Mouse (Mus musculus) left cerebral cortex, postnatal 10 days (tissue): ENCODE measurements around the gene Arl15. TPM values are rescaled to one million over a fixed set of nuclear protein-coding genes. Genes with fewer than 3 reads are reported as not detected.

Experiments used
- DNase-seq, 2 experiments: peaks; one replicate each; pipeline ENCODE4 v3.0.0; 2021 to 2022; ENCODE audit warnings: low spot score in 2 of 2, mixed read lengths in 1 of 2; ENCODE audit errors: extremely low spot score in 1 of 2
- intact Hi-C: fragments of 180-260 bp; cut with DNase I; formaldehyde crosslinking; loops from one replicate; pipeline ENCODE4 v1.15.1; 2025
- total RNA-seq, 2 experiments: library from RNA; stranded (reverse); gene quantifications; 2 replicates each; pipeline ENCODE4 v1.2.3; 2021

The Arl15 gene
- total RNA-seq, 2 experiments from 2014 or later: 53.8 to 59.3 TPM

DNA sequence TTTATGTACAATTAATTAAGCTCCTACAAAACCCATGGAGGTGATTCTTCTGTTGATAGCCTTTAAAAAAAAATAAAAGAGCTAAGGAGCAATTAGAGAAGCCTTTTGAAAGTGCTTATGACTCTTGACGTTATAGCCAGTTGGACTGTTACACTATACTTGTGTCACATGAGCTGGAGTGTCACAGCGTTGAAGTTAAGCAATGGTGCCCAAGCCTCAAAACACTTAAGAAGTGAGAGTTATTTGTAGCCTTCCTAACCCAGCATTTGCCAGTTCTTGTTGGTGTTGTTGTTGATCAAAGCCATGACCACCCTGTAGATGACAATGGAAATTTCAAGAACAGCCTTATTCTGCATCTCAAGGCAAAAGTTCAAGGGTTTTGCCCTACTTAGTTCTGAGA, 198.8 kb downstream of the Arl15 start:
- no peak for DNase-seq
- intact Hi-C loops: no loop called here

DNA sequence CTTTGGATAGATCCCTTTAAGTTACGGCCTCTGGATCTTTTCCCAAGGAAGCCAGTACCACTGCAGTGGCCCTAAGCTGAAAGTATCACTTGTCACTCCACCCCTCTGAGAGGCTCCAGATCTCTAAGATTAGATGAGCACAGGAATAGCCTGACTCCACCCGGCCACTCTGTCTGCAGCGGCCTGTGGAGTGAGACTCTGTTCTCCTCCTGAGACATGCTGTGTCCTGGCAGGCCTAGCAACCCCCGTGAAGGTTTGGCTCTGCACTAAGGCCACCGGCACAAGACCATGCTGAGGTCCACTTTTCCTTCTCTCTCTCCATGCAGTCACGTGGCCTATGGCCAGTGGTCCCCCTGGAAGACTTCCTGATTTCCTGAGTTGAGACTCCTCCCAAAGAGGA, 200.3 kb downstream of the Arl15 start:
- DNase-seq: no peak
- intact Hi-C loops: no loop called here

DNA sequence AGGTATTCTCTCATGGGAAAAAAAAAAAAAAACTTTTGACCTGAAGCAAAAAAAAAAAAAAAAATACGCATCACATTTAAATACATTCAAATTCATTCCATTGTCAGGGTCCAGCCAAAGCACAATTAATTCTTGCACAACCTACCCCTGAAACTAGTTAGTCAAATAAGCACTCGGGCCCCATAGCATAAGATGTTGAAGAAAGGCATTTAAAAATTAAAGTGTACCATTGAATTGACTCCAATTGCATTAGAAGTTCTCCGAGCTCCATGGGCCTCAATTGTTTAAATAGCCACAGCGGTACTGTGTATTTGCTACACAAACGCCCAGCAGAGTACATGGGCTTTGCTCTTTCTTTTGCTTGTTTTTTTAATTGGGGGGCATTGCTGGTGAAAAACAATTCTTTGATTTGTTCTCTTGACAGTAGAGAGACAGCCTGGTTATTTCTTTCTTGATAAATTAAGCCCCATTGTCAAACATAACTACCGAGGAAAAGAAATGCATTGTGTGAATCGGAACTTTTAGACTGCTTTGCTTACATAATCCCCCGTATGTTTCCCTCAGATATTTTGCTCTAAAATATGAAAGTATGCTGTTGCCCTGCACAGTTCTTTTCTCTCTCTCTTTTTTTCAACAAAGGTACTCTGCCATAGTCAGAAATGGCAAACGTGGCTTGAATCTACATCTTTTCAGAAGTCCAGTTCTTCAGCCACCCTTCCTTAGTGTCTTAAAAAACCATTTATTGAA, 201.4 kb downstream of the Arl15 start:
- DNase-seq: no peak
- intact Hi-C loops: no loop called here

- intact Hi-C loops: no loop called here
These were observed 204.5 kb downstream of the Arl15 start for GRCm38 (mm10) chr13:113998811-113999210.

DNA sequence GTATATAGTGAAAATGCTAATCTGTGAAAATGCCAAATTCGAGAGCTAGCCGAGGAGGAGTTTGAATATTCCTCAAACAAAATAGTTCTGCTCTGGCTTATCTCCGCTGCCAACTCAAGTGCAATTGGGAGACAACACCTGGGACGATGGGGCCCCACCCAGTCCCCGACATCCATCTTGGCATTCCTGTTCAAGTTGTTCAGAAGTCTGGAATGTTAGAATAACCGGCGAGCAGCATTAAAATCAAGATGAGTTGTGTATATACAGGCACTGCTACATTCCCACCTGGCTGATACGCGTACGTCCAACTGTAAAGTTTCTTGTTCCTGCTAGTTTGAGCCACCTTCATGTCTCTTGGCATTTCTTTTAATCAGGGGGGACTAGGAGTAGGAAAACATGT, 209.2 kb downstream of the Arl15 start:
- no peak for DNase-seq
- intact Hi-C loops: no loop called here

More at GRCm38 (mm10) chr13:113998811-113999210, 204.5 kb downstream of the Arl15 start:
- no peak for DNase-seq

DNA sequence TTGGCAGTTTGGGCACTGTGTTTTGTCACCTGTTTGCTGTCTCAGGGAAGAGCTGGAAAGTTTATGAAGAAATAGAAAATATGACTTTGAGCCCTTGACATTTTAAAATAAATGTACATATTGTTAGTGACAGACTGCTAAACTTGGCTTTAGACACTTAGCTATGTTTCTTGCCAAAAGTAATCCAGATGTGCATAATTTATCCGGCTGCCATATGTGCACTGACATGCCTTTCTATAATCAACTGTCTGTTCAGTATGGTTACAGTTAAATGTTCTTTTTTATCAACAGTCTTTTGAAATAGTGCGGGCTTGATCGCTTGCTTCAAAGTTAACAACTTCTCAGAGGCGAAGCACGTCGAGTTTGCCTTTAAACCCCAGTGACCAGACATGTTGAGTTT, 209.9 kb downstream of the Arl15 start:
- intact Hi-C loops: no loop called here

DNA sequence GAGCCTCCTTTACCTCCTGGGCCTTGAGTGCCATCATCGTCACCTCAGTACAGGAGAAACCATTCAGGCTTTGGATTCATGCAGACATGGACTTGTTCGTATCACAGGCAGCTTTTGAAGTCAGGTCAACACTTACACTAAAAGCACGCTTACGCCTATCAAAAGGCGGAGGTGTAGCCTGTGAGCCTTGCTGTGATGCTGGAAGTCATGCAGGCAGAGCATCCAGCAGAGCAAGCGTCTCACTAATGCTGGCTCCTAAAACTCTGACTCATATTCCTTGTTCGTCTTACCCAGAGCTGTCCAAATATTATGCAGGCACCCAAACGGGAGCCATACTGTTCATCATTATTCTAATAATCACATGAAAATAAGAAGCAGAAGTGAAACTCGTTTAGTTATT, 215.5 kb downstream of the Arl15 start:
- DNase-seq: no peak
- intact Hi-C loops: no loop called here

More for the DNA sequence above, 209.9 kb downstream of the Arl15 start:
- no peak for DNase-seq

- intact Hi-C loops: no loop called here
- DNase-seq: no peak
These were observed 216.2 kb downstream of the Arl15 start for GRCm38 (mm10) chr13:114010521-114010920.

DNA sequence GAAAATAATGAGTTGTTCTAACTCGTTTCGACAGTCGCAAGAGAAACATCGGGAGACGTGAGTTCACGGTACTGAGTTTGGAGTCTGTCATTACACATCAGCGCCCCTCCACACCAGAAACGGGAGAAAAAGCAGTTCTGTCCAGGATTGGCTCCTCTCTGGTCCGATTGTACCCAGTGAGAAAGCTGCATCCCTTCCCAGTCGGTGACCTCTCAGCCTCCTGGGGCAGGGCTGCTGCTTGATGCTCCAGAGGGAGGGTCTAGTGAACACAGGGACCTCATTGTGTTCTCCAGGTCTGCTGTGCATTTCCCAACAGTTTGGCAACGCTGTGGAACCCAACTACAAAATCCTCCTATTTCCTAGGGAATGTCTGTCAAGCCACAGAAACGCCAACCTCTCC, 216.7 kb downstream of the Arl15 start:
- intact Hi-C loops: no loop called here
- DNase-seq: no peak

DNA sequence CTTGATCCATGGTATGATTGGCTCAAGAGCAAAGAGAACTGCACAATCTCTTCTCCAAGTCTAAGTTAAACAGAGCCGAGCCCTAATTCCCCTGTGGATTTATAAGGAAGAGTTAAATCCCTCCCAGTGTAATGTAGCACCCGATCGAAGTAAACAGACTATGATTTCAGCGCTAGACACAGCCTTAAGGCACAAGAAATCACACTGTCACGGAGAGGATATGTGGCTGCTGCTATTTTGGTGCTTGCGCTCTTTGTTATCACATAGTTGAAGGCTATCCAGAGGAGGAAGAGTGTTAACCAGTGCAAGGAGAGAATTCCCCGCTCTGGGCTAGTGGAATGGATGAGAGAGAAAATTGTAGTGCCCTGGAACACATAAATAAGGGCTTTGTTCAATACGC, 223.6 kb downstream of the Arl15 start:
- intact Hi-C loops: no loop called here

DNA sequence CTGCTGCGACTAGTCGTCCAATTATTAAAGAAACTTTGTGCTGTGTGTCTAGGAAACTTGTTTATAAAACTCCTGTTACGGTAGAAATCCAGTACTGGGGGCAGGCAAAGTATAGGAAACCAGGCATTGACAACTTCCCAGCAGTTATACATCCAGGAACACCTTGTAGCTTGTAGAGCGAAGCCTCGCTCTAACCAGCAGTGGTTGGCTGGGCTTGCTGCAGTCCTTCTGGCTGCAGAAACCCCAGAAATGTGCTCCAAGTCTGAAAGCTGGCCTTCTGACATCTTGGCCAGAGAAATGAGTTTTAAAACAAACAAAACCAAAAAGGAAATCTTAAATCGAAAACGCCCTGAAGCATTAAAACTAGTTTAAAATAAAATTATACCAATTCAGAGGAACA, 229.2 kb downstream of the Arl15 start:
- DNase-seq: no peak
- intact Hi-C loops: no loop called here

More for the DNA sequence above, 223.6 kb downstream of the Arl15 start:
- DNase-seq: no peak

DNA sequence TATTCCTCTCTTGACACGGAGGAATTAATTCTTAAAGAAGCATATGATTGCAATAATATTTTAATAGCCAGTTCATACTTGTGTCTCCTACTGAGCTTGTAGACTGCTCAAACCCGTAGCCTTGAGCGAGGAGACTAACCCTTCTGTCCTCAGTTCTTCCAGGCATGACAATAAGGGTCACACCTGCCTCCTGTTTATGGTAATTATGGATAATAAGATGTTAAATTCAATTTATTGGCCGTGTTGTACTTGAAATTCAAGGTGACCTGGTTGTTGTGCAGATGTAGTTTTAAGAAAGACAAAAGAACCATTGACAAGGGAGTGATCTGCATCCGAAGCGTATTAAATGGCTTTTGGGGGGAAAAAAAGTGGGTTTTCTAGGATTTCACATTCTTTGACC, 232.0 kb downstream of the Arl15 start:
- intact Hi-C loops: no loop called here
- no peak for DNase-seq

DNA sequence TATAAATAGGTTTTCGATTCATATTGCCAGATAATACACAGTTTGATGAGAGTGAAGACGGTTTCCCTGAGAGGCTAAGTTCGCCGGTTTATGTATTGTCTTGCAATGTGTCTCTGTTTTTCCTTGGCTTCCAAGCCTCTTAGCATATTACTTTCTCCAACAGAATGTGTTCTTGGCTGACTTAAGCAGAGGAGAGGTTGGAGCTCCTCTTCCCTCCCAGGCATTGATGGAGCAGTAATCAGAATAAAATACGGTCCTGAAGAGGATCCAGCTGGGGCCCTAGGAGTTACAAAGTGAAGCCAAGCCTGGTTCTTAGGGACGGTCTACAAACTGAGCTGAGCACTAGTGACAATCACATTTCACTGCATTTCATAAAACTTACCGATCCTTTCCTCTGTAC, 232.4 kb downstream of the Arl15 start:
- intact Hi-C loops: no loop called here
- DNase-seq: no peak

- intact Hi-C loops: no loop called here
- no peak for DNase-seq
These were observed 253.8 kb downstream of the Arl15 start for GRCm38 (mm10) chr13:114048071-114048470.

- intact Hi-C loops: no loop called here
- no peak for DNase-seq
These were observed 254.4 kb downstream of the Arl15 start for GRCm38 (mm10) chr13:114048688-114049087.

DNA sequence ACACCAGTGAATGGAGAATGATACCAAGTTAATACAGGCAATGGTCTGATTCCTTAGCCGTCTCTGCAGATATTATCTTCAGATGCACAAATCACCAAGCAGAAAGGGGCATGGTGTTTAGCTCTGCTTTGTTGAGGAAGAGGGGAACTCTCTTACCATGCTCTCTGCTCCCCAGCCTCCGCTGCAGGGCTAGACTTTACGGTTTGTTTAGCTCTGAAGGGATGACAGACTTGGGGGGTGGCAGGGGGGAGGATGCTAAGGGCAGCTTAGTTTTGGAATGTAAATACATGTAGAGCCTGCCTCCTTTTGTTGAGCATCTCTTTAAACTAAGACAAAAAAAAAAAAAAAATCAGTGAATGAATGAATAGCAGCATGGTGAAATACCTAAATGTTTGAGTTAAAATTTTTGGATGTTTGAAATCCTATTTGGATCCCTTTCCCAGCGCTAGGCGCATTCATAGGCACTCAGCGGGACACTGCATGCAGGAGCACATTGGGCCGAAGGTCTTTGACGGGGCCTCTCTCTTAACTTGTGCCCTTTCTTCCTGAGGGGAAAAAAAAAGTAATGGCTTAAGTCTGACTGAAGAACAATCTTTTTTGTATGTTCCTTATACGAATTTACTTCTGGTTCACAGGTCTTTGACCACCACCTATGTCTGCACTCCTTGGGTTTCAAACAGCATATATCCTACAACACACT, 257.0 kb downstream of the Arl15 start:
- no peak for DNase-seq
- intact Hi-C loops: no loop called here

GRCm38 (mm10) chr13:114052426-114053205, 258.3 kb downstream of the Arl15 start:
- no peak for DNase-seq
- intact Hi-C loops: no loop called here

DNA sequence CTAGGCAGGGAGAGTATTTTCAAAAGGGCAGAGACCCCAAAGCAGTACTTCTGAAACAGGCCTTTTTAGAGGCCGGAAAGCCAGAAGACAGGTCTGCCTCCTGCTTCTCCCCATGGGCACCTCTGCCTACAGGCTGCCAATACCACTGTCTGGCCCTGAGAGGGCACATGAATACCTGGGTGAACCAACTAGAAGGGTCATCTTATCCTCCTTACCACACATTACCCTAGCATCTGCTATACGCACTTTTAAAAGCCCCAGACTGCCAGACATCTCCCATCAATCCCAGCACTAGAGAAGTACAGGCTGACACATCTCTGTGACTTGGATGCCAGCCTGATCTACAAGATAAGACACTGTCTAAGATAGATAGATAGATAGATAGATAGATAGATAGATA, 259.0 kb downstream of the Arl15 start:
- DNase-seq: no peak
- intact Hi-C loops: no loop called here

- DNase-seq: no peak
These were observed 261.4 kb downstream of the Arl15 start for GRCm38 (mm10) chr13:114055686-114056085.

GRCm38 (mm10) chr13:114060258-114060657, 266.0 kb downstream of the Arl15 start:
- DNase-seq: no peak
- intact Hi-C loops: no loop called here

More at GRCm38 (mm10) chr13:114055686-114056085, 261.4 kb downstream of the Arl15 start:
- intact Hi-C loops: no loop called here
